Mouse (Mus musculus): ENCODE measurements at regions not wholly inside any gene's neighbourhood (a gene's known extent, or its start where the extent isn't known, plus 50 kb on each side); places are given as distances from the start of the nearest gene placed in this dataset.

DNA sequence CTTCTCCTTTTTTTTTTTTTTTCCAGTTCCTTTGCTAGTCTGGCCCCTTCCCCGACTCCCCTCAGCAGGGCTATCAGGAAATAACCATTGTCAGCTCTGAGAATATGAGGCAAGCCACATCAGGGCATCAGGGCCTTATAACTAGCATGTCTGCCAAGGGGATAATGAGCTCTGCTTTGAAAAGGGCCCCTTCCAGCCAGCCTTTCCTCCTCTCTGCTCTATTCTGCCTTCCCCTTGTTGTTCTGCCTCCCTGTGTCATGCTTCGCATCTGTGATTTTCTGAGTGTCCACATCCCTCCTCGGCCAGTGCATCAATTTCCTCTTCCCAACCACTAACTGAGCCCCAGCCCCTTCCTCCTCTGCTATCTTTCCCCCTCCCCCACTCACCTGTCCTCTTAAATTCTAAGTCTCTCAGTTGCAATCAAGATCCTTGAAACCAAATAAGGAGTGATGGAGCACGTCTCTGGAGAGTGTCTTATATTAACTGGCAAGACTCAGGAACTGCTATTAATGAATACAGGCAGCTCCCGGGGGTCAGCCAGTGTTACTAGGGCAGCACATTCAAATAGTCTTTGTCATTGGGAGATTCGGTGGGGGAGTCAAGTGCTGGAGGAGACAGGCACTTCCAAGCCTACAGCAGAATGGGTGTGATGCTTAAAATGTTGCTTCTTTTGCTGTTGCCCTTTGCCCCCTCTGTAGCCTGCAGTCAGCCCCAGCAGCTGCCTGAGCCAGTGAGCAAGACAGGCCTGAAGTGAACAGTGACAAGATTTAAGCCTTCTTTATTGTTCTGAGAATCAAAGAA is 155.3 kb downstream of the Olfm4 start:
- TF ChIP-seq CTCF (IDR thresholded peaks at IDR 0.05) (no peak), EP300 (IDR thresholded peaks at IDR 0.05; ENCODE audit: insufficient read depth, low read depth, low read length) (no peak), POLR2A (IDR thresholded peaks at IDR 0.05; ENCODE audit: insufficient read depth, low read depth, low read length) (no peak)
